ENCODE assay signal across 19 mouse cellular contexts in the genomic region with DNA sequence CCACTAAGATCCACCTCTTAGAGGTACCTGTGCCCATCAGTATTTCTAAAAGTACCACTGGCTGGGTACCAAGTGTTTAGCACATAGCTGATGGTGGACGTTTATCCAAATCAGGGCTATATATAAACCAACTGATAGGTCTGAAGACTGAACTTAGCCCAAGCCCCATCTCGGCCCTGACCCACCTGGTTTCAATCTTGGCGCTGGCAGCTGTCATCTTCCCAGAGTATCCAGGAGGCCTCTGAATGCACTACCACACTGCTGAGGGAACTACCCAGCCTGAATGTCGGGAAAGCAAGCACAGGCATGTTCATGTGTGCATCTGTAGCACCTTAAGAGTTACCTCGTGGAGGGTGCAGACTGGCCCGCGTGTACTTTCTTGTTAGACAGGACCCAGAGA.
"Had no signal": no experiment of that assay in that cellular context is flagged by ENCODE, and none has a peak within 500 bp of the region (broad histone marks: within the 10 kb centered on the region; RNA-seq: fewer than 3 reads in every experiment).

No protein-coding gene starts in this region.

- H3K27ac ChIP-seq: kidney, postnatal 0 days; layer of hippocampus, adult 2 months; limb, embryonic 10.5 days; limb, embryonic 13.5 days; liver, embryonic 12.5 days; liver, embryonic 15.5 days; lung, embryonic 15.5 days; midbrain, embryonic 10.5 days; midbrain, embryonic 13.5 days had no signal

- H3K4me3 ChIP-seq: layer of hippocampus, adult 2 months; limb, embryonic 10.5 days; limb, embryonic 13.5 days; liver, embryonic 12.5 days; liver, embryonic 15.5 days; lung, embryonic 15.5 days; megakaryocyte, embryonic 14.5 days; midbrain, embryonic 10.5 days; midbrain, embryonic 13.5 days; myocyte had no signal

- H3K36me3 ChIP-seq: limb, embryonic 10.5 days; limb, embryonic 13.5 days; liver, embryonic 12.5 days; liver, embryonic 15.5 days; lung, embryonic 15.5 days; midbrain, embryonic 10.5 days had no signal

- H3K9me3 ChIP-seq: limb, embryonic 10.5 days; liver, embryonic 12.5 days; liver, embryonic 15.5 days; lung, embryonic 15.5 days had no signal

- H3K27me3 ChIP-seq: limb, embryonic 13.5 days; liver, embryonic 12.5 days; liver, embryonic 15.5 days; lung, embryonic 15.5 days; midbrain, embryonic 13.5 days had no signal

- H3K4me2 ChIP-seq: limb, embryonic 13.5 days; liver, embryonic 12.5 days; liver, embryonic 15.5 days; lung, embryonic 15.5 days; midbrain, embryonic 13.5 days had no signal

- DNase-seq: kidney, postnatal 25 days; layer of hippocampus, adult 9-11 months; liver; lung, adult 18-20 months; lung, postnatal 10 days; lung, postnatal 36 days; thymus, postnatal 25 days had no signal

- ATAC-seq: liver, embryonic 12.5 days; midbrain, embryonic 13.5 days; midbrain, embryonic 16.5 days had no signal

- H3K4me1 ChIP-seq: limb, embryonic 10.5 days; liver, embryonic 12.5 days; liver, embryonic 15.5 days; lung, embryonic 15.5 days; megakaryocyte, embryonic 14.5 days; midbrain, embryonic 13.5 days had no signal

- H3K9ac ChIP-seq: limb, embryonic 13.5 days; liver, embryonic 12.5 days; liver, embryonic 15.5 days; lung, embryonic 15.5 days; midbrain, embryonic 13.5 days had no signal
